Mouse (Mus musculus): ENCODE measurements at regions not wholly inside any gene's neighbourhood (a gene's known extent, or its start where the extent isn't known, plus 50 kb on each side); places are given as distances from the start of the nearest gene placed in this dataset.

GRCm38 (mm10) chr3:106879994-106880393 is 53.9 kb upstream of the Olfr266 start:
- DNase-seq (ENCODE audit: low spot score), result no peak

GRCm38 (mm10) chr3:106903198-106903597 is 77.1 kb upstream of the Olfr266 start:
- peak; percentile 6 for DNase-seq (ENCODE audit: low spot score)

GRCm38 (mm10) chr3:106906668-106907067 is 80.6 kb upstream of the Olfr266 start:
- DNase-seq (ENCODE audit: low spot score), result no peak

GRCm38 (mm10) chr3:106936067-106936466 is 99.9 kb upstream of the Kcna3 start:
- DNase-seq (ENCODE audit: low spot score), result no peak

GRCm38 (mm10) chr3:106940095-106940494 is 95.9 kb upstream of the Kcna3 start:
- no peak for DNase-seq (ENCODE audit: low spot score)

- no peak for DNase-seq (ENCODE audit: low spot score)
Measured at GRCm38 (mm10) chr3:106955555-106956446, 80.2 kb upstream of the Kcna3 start.

GRCm38 (mm10) chr3:106957162-106957895 is 78.6 kb upstream of the Kcna3 start:
- DNase-seq (ENCODE audit: low spot score), result no peak

- DNase-seq (ENCODE audit: low spot score), result no peak
Measured at GRCm38 (mm10) chr3:106958194-106958593, 77.8 kb upstream of the Kcna3 start.

- DNase-seq (ENCODE audit: low spot score), result no peak
Measured at GRCm38 (mm10) chr3:106960596-106960995, 75.4 kb upstream of the Kcna3 start.

- no peak for DNase-seq (ENCODE audit: low spot score)
Measured at GRCm38 (mm10) chr3:106962466-106962865, 73.5 kb upstream of the Kcna3 start.

GRCm38 (mm10) chr3:106966198-106966597 is 69.8 kb upstream of the Kcna3 start:
- DNase-seq (ENCODE audit: low spot score), result no peak

- DNase-seq (ENCODE audit: low spot score), result no peak
Measured at GRCm38 (mm10) chr3:106967479-106967878, 68.5 kb upstream of the Kcna3 start.

GRCm38 (mm10) chr3:106974114-106974789 is 61.7 kb upstream of the Kcna3 start:
- no peak for DNase-seq (ENCODE audit: low spot score)

GRCm38 (mm10) chr3:106978728-106979127 is 57.2 kb upstream of the Kcna3 start:
- DNase-seq (ENCODE audit: low spot score), result no peak

GRCm38 (mm10) chr3:106980914-106981313 is 55.1 kb upstream of the Kcna3 start:
- no peak for DNase-seq (ENCODE audit: low spot score)

GRCm38 (mm10) chr3:106981323-106981722 is 54.6 kb upstream of the Kcna3 start:
- DNase-seq (ENCODE audit: low spot score), result no peak

GRCm38 (mm10) chr3:106984231-106984630 is 51.7 kb upstream of the Kcna3 start:
- DNase-seq (ENCODE audit: low spot score), result no peak
